Mouse (Mus musculus): Measurements from ENCODE around the gene Uaca. TPM values are rescaled to one million over a fixed set of nuclear protein-coding genes. Genes with fewer than 3 reads are reported as not detected.
A peak's percentile ranks its signal among the peaks of the same experiment; 100 is the strongest.

Uaca gene
- 10 to 100 TPM; 49.7 to 51.1 TPM for total RNA-seq (2021)

DNA sequence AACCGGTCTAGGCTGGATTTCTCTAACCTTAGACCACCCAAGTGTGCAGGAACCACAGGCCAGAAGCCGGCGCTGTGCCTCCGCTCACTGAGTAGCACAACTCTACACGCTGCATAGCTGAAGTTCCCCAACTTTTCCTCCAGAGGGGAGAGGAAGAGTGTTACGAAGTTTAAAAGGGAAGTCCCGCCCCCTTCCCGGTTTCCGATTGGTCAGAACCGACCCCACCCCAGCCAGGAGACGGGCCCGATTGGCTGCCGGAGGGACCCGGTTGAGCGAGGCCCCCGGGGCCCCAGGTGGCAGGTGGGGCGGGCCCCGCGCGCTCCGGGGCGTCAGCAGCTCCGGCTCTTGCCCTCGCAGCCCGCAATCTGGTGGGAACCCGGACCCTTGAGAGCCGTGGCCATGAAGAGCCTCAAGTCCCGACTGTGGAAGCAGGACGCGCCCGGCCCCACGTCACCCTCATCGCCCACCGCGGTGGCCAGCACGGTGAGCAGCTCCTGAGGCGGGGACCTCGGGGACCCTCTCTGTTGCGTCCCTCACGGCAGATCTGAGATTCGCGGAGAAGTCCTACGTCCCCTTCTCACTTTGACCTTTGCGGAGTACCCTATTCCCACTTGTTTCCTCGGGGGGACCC is at the start of gene Uaca:
Gene Uaca (plus strand): TSS at position 333 of the 631 bp plus-strand sequence.
- intact Hi-C loops (cut with DNase I), result loop anchor here (1.0 to 2.0 kb wide), 3 partner anchors 24 to 64 kb away; no protein-coding TSS in a partner anchor
- peak; percentile 93 to 94 for DNase-seq

DNA sequence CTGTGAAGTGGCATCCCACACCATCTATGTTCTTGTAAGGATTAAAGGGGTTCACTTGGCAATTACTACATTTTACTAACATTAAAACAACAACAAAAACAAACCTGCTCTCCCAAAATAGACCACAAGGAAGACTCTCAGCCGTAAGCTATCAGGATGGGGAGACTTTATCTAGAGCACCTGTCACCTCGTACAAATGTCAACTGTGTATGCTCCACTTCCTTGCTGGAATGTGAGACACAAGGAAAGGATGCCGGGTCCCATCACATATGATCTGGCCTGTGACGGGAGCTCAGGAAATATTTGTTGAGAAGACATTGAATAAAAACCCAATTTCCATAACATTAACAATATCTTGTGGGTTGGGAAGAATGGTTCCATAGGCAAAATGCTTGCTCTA is 49.4 kb upstream of the Uaca start:
- intact Hi-C loops (cut with DNase I), result loop anchor here (1.0 to 10.0 kb wide), 2 partner anchors 27 to 500 kb away; no protein-coding TSS in a partner anchor
- no peak for DNase-seq

DNA sequence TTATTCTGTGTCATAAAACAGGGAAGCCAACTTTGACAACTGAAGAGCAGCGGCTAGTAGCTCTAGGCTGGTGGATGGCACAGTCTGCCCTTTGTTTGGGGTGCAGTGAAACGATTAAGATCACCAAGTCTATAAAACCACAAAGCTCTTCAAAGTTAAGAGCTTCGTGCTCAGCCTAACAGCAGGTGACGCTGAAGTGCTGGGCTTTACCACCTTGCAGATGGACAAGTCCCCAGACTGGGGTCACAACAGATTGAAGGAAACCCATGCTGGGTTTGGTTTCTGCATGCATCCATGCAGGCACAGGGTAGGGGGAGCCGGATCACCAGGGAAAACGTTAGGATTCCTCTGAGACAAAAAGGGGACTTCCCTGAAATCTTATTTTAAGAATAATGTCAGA is 47.8 kb upstream of the Uaca start:
- intact Hi-C loops (cut with DNase I), result loop anchor here (10.0 kb wide), 1 partner anchor 502 kb away; no protein-coding TSS in a partner anchor
- no peak for DNase-seq

DNA sequence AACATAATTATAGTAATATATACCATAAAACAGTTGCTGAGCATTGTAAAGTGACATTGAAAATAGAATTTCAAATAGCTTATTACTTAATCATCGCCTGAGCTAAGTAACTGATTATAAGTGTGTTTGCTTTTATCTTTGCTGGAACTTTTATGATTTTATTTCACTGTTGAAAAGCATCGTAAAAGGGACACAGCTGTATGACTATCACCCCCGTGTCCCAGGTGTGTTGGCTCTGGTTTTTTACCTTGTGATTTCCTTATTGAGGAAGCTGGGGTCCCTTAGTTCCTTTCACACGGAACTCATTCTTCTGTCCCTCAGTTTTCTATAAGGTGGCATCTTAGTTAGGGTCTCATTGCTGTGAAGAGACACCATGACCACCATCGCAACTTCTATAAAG is 46.7 kb upstream of the Uaca start:
- no peak for DNase-seq
- intact Hi-C loops (cut with DNase I), result loop anchor here (10.0 kb wide), 1 partner anchor 503 kb away; no protein-coding TSS in a partner anchor

DNA sequence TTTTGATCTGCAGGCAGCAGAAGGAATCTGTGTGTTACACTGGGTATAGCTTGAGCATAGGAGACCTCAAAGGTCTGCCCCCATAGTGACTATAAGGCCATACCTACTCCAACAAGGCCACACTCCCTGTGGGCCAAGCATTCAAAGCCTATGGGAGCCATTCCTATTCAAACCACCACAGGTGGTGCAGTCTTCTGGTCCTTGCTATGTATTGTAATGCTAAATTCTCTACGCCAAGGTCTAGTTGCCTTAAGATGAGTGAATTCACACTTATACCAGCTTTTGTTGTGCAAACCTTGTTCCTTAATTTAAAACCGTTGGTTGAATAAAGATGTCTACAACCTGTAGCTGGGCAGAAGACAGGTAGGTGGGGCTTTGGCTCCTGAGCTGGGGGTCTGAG is 46.2 kb upstream of the Uaca start:
- intact Hi-C loops (cut with DNase I), result loop anchor here (10.0 kb wide), 1 partner anchor 503 kb away; no protein-coding TSS in a partner anchor
- DNase-seq, result no peak

DNA sequence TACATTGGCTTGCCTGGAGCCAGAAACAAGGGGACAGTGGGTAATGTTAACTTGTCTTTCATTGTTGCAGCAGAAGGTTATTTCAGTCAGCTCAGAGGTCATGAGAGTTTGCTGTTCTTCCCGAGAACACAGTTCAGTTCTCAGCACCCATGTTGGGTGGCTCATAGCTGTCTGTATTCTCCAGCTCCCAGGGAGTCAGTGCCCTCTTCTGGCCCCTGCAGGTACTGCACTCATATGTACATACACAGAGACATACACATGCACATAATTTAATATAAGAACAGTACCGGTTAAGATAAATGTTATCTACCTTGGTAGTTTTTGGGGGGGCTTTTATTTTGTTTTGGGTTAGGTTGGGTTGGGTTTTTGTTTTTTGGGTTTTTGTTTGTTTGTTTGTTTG is 45.2 kb upstream of the Uaca start:
- no peak for DNase-seq
- intact Hi-C loops (cut with DNase I), result loop anchor here (10.0 kb wide), 1 partner anchor 504 kb away; no protein-coding TSS in a partner anchor

DNA sequence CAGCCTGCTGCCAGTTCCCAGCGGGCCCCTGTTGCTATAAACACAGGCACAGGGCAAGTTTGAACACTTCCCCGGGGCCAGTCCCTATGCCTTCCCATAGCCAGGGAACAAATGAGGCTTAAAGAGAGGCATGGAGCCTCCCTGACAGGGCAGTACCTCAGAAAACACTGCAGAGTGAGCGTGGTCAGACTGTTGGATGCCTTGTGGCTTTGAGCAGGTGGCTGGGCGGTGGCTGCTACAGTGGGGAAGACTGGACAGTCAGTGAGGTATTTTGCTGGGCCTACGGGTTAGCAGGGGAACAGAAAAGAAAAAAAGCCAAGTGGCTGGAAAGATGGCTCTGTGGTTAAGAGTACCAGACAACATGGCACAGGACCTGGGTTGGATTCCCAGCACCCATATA is 43.2 kb upstream of the Uaca start:
- intact Hi-C loops (cut with DNase I), result no loop called here
- no peak for DNase-seq

DNA sequence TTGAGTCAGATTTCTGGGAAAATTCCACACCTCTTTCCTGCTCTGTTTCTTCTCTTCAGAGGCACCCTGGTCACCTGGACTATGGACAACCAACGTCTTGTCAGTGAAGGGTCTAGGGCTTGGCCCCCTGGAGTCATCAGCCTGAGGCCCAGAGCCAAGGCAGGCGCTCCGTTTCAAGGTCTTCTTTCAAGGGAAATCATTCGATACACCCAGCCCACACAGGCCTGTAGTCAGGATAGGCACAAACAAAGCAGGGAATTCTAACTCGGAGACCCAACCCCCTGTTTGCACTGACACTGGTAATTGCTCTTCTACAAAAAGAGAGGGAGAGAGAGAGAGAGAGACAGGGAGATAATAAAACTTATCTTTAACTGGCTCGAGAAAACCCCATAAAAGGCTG is 42.4 kb upstream of the Uaca start:
- DNase-seq, result no peak

DNA sequence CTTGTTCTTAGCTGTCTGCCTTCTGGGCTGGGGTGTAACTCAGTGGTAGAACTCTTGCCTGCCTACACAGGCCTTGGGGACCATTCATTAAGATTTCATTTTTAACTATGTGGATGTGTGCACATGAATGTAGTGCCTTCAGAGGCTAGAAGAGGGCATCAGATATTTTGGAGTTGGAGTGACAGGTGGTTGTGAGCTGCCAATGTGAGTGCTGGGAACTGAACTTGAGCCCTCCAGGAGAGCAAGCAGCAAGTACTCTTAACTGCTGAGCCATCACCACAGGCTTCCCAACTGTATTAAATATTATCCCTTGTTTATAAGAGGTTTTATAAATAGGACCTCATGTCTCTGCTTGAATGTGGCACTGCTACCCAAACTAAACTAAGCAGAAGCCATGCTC is 41.7 kb upstream of the Uaca start:
- no peak for DNase-seq
- intact Hi-C loops (cut with DNase I), result no loop called here

More for the DNA sequence above, 42.4 kb upstream of the Uaca start:
- intact Hi-C loops (cut with DNase I), result no loop called here

DNA sequence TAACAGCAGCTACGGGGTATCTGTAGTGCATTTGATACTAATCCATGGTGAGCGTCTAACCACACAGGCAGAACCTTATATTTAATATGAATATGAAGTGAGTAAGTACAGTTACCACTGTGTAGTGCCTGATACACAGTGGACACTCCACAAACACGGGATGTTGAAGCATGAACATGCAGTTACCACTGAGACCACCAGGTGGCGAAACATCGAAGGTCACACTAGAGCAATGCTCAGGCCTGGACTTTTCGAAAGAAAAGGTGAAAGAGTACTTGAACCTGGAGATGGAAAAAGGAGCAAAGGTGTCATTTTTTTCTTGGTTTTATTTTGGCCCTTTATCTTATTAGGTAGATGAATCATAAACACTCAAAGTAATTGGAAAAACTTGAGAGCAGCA is 38.1 kb upstream of the Uaca start:
- intact Hi-C loops (cut with DNase I), result loop anchor here (1.0 to 2.0 kb wide), 3 partner anchors 38 to 102 kb away; partner anchors contain the start of gene Uaca
- DNase-seq, result peak; percentile 78 to 87

DNA sequence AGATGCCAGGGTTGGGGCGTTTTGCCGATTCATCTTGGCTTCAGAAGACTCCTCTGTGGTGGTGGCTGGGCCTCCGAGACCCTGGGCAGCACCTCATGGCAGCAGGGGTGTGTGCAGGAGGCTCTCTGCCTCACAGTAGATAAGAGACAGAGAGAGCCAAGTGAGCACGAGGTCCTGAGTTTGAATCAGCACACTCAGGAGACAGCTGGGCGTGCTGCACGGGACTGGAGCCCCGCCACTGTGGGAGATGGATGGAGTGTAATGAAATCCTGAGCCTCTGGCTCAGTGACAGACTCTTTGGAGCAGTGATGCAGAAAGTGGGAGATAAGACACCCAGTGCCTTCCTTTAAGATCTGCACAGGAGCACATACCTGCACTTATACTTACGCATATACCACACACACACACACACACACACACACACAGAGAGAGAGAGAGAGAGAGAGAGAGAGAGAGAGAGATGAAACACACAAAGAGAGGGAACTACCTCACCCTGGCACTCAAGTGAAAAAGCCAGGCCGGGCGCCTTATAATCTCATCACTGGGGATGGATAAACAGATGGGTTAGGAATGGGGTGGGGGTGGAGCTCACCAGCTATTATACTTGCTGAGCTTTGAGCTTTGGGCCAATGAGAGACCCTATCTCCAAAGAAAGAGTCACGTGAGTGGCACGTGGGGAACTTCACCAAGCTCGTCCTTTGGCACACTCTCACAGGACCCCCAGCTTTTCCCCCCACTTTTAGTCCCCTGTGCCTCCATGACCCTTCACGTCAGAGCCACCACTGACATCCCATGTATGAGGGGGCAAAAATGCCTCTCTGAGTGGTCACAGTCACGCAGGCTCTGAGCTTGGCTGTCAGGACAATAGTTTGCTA is 37.2 kb upstream of the Uaca start:
- DNase-seq, result peak in 1 of 2 experiments; percentile 32

DNA sequence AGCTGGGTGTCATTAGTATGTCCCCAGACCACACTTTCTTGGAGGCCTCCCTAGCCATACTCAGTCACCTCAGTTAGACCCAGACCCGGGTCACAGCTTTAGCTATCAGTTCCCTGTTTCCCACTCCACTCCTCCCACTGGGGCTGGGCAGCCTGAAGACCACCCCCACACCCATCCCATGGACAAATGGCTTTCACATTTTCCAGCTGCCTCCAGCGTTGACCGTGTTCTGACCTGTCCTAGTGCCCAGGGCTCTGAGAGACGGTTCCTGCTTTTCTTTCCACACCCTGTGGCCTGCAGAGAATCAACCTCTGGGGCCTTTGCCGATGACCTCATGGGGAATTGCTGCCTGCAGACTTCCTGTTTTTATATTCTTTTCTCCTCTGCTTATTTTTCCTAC is 36.5 kb upstream of the Uaca start:
- intact Hi-C loops (cut with DNase I), result loop anchor here (2.0 kb wide), 1 partner anchor 61 kb away; no protein-coding TSS in a partner anchor
- peak in 1 of 2 experiments; percentile 29 for DNase-seq

More for the DNA sequence above, 37.2 kb upstream of the Uaca start:
- intact Hi-C loops (cut with DNase I), result loop anchor here (1.0 to 2.0 kb wide), 3 partner anchors 37 to 101 kb away; partner anchors contain the start of gene Uaca

DNA sequence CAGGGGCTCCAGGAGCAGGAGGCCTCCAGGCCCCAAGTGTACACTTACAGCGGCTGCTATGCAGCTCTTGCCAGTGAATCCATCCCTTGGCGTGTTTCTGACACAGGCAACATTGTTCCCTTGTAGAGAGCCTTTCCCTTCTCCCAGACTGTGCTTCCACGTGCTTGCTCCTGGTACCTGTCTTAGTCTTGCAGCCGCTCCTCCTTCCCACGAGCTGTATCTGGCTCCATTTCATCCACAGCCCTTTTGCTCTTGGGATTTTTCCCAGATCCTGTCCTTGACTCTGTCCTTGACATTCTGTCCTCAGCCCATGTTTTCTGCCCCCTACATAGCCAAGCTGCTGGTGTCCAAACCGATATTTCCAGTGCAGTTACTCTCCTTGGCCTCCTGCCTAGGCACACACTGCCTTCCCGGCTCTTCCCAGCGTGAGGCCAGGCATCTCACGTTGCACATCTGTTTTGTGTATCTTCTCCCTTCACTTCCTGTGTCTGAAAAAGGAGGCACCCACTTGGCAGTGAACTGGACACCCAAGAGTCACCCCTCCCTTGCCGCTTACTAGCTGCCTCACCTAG is 34.8 kb upstream of the Uaca start:
- DNase-seq, result peak in 1 of 2 experiments; percentile 64
- intact Hi-C loops (cut with DNase I), result no loop called here

DNA sequence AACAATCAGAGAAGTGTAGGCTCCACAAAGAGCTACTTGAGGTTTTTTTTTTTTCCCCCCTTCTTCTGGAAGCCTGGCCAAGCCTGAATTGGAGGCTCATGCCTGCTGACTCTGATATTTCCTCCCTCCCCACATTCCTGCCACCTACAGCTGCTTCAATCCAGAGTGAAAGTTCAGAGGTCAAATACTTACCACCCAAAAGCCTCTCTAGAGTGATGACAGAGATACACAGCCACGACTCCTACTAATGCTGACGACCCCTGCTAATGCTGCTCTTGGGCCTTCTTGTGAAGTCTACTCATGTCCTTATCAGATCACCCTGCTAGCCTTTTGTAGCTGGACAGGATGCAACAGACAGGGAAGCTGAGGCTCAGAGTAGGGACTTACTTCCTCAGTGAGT is 29.2 kb upstream of the Uaca start:
- no peak for DNase-seq
- intact Hi-C loops (cut with DNase I), result no loop called here

DNA sequence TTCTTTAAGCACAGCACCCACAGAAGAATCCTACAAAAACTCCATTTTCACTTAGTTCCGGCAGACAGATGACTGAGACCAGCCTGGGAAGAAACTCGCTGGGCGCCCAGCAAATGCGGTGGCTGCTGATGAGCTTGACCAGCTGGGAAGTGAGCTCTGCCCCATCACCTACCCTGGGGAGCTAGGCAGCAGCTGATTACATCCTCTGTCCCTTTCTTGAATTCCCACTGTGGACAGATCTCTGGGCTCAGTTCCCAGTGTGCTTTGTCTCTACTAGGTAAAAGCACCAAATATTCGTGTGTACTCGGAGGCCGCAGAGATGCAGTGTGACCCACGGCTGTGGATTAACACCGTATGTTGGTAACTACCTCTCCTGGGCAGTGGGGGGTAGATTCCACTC is 25.9 kb upstream of the Uaca start:
- intact Hi-C loops (cut with DNase I), result no loop called here

DNA sequence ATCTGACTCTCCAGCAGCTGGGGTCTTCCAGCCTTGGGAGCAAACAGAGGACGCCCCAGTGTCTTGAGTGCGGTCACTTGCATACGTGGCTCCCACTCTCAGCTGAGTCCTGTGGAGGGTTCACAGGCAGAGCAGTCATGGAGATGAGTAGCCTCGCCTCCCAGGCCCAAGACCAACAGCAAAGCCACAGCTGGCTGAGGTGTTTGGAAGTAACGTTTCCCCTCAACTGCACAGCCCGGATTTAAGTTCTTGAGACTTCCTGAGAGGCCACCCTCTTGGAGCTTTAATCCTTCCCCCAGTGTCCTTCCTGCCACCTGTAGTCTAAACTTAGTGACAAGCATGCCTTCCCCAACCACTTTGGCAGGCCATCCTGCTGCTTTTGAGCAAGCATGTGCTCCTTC is 24.6 kb upstream of the Uaca start:
- intact Hi-C loops (cut with DNase I), result no loop called here
- DNase-seq, result no peak

More for the DNA sequence above, 25.9 kb upstream of the Uaca start:
- peak; percentile 10 to 14 for DNase-seq

DNA sequence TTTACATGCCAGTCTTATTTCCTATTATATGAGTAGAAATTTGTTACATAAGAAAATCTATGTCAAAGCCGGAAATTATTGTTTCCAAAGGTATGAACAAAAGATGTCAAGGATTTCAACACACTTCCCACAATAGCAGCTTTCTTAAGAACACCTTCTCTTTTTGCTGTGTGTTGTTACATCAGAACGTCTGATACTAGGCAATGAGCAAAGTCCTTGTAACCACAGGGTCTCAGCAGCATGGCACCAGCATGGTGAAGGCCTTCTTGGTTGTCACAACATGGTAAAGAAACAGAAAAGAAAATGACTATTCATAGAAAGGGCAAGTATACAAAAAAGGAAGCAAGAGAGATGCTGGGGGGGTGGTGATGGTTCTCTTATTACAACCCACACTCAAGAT is 20.6 kb upstream of the Uaca start:
- intact Hi-C loops (cut with DNase I), result no loop called here
- DNase-seq, result no peak

DNA sequence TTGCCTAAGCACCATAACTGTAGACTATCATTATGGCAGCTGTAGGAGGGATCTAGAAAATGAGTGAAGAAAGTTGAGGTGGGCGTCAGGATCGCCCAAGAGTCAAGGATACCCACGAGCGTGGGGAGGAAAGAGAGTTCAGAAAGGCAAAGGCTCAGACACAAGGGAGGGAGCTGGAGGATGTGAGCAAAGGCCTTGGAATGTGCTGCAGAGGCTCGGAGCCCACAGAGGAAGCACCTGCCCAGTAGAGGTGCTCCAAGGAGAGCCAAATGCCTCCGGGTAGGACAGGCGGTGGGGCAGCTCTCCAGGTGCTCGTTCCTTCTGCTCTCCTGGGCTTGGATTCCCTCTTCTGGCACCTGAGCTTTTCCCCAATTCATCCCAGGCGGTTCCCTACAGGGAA is 17.4 kb upstream of the Uaca start:
- intact Hi-C loops (cut with DNase I), result no loop called here
- DNase-seq, result no peak

DNA sequence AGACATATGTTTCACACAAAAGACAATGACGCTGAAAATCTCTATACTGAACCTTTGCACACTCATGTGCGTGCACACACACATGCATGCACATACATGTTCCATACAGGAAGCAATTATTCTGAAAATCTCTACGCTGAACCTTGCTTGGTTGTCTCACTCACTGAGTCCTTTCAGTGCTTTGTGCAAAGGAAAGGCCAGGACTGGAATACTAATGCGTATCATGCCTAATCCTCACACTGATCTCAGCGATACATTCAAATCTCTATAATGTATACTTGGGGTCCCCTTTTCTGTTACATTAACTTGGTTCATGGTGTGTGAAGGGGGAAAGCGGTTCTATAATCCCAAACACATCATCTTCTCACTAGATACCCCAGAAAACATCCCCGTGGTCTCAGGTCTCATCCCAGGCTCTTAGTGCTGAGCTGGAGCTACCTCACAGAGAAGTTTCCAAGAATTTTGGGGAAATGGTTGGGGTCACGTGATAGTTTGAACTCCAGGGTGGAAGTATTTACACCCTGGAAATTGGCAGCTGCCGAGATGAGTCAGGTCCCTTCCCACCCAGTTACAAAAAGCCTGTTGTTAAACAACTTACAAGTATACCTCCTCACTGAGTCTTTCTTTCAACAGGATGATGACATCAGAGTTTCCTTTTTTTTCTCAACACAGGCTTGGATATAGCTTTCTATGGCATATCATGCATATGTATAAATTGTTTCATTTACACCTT is 12.1 kb upstream of the Uaca start:
- DNase-seq, result no peak
- intact Hi-C loops (cut with DNase I), result no loop called here

DNA sequence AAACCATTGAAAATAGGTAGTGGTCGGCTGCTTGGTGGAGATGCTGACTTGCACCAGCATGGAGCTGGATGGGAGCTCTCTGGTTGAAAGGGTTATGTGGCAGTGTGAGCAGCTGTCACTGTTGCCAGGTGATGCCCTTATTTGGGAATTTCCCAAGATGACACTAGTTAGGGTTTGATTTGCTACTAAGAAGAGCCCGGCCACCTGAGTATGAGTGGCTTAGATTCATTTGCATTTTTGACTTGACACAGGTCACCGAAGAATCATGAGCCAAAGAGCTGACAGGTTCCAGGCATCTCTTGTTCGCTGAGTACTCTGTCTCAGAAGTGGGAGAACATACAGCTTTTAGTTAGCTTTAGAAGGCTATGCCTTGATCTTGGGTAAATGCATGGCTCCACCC is 9.3 kb upstream of the Uaca start:
- intact Hi-C loops (cut with DNase I), result no loop called here
- no peak for DNase-seq
